Mouse (Mus musculus): ENCODE measurements around the gene Six5. TPM values are rescaled to one million over a fixed set of nuclear protein-coding genes. Genes with fewer than 3 reads are reported as not detected.
A peak's percentile ranks its signal among the peaks of the same experiment; 100 is the strongest.

Six5 gene
- polyA plus RNA-seq, 1 experiment from 2014 or later = 10.5 TPM

DNA sequence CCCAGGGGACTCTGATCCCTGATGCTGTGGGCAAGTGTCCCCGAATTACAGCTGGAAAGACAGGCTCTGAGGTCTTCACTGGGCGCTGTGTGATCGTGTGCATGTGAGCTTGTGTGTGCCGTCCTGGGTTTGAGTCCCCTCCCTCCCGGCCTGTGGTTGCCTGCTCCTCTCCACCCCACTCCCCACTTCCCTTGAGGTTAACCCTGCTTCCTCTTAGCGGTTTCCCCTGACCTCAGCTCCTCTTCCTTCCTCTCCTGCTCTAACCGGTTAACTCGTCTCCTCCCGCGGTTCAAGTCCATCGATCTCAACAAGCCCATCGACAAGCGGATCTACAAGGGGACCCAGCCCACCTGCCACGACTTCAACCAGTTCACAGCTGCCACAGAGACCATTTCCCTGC, 16.6 kb upstream of the Six5 start:
- Histone ChIP-seq H3K4me3 (ENCODE audit: low read depth, low read length) (no peak overlapping the region), H3K9ac (replicated peaks; ENCODE audit: low read length) (no peak overlapping the region), H3K36me3 (replicated peaks; ENCODE audit: control insufficient read depth, insufficient read depth, low read depth, low read length) (peaks cover 29% of the 10 kb centered on the region), H3K4me2 (ENCODE audit: low read depth, low read length) (peak overlapping the region; percentile 74; the same call in 1 of the 2 replicates), H3K27me3 (ENCODE audit: control insufficient read depth, insufficient read depth, low read length) (no peaks in the 10 kb centered on the region), H3K4me1 (ENCODE audit: control insufficient read depth, insufficient read depth, low read length) (no peaks in the 10 kb centered on the region; the same call in 1 of the 2 replicates), H3K9me3 (replicated peaks; ENCODE audit: control insufficient read depth, low read length) (no peaks in the 10 kb centered on the region), H3K27ac (replicated peaks; ENCODE audit: low read depth, low read length) (no peak overlapping the region)
- 69% methylated on average over 14 of the region's 14 CpGs for WGBS
- DNase-seq (ENCODE audit: low spot score) = no peak
- ATAC-seq (replicated peaks; ENCODE audit: insufficient number of reproducible peaks, low FRiP score, low TSS enrichment, low read depth) = no peak

DNA sequence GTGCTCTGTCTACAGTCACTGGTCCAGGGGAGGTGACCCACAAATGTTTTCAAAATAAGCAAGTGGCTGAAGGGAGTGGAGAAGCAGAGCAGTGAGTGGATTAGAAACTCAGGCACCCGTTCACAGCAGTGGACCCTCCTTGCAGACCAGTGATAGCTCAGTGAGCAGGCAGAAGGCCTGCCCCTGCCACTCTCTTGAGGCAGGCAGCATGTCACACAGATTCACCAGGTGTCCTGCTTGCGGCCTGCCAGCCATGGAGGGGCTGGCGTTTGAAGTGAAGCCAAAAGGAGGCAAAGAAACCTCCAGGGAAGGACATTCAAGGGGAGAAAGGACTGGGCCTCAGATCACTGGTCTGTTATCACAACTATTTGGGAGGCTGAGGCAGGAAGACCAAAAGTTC, 15.7 kb upstream of the Six5 start:
- 87% methylated on average over 3 of the region's 3 CpGs for WGBS
- Histone ChIP-seq H3K9ac (replicated peaks; ENCODE audit: low read length) (no peak overlapping the region), H3K36me3 (replicated peaks; ENCODE audit: control insufficient read depth, insufficient read depth, low read depth, low read length) (peaks cover 30% of the 10 kb centered on the region), H3K27ac (replicated peaks; ENCODE audit: low read depth, low read length) (no peak overlapping the region), H3K27me3 (ENCODE audit: control insufficient read depth, insufficient read depth, low read length) (no peaks in the 10 kb centered on the region), H3K9me3 (replicated peaks; ENCODE audit: control insufficient read depth, low read length) (no peaks in the 10 kb centered on the region), H3K4me1 (ENCODE audit: control insufficient read depth, insufficient read depth, low read length) (no peaks in the 10 kb centered on the region; the same call in 1 of the 2 replicates), H3K4me2 (ENCODE audit: low read depth, low read length) (no peak overlapping the region), H3K4me3 (ENCODE audit: low read depth, low read length) (no peak overlapping the region)
- ATAC-seq (replicated peaks; ENCODE audit: insufficient number of reproducible peaks, low FRiP score, low TSS enrichment, low read depth) (no peak), DNase-seq (ENCODE audit: low spot score) (no peak)

DNA sequence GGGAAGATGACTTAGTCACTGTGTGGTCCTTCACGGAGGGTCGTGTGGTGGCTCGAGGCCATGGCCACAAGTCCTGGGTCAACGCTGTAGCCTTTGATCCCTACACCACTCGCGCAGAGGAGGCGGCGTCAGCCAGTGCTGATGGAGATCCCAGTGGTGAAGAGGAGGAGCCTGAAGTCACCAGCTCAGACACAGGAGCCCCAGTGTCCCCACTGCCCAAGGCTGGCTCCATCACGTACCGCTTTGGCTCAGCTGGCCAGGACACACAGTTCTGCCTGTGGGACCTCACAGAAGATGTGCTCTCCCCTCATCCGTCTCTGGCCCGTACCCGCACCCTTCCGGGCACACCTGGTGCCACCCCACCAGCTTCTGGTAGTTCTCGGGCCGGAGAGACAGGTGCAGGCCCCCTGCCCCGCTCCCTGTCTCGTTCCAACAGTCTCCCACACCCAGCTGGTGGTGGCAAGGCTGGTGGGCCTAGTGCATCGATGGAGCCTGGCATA, 13.9 kb upstream of the Six5 start:
- no peak for DNase-seq (ENCODE audit: low spot score)
- 81% methylated on average over 19 of the region's 19 CpGs for WGBS
- H3K27ac ChIP-seq (replicated peaks; ENCODE audit: low read depth, low read length) = no peak overlapping the region
- H3K27me3 ChIP-seq (ENCODE audit: control insufficient read depth, insufficient read depth, low read length) = no peaks in the 10 kb centered on the region
- no peaks in the 10 kb centered on the region for H3K9me3 ChIP-seq (replicated peaks; ENCODE audit: control insufficient read depth, low read length)
- H3K4me1 ChIP-seq (ENCODE audit: control insufficient read depth, insufficient read depth, low read length) = peaks cover 5% of the 10 kb centered on the region
- H3K36me3 ChIP-seq (replicated peaks; ENCODE audit: control insufficient read depth, insufficient read depth, low read depth, low read length) = peaks cover 30% of the 10 kb centered on the region
- no peak overlapping the region for H3K4me2 ChIP-seq (ENCODE audit: low read depth, low read length)
- ATAC-seq (replicated peaks; ENCODE audit: insufficient number of reproducible peaks, low FRiP score, low TSS enrichment, low read depth) = no peak
- H3K9ac ChIP-seq (replicated peaks; ENCODE audit: low read length) = no peak overlapping the region
- H3K4me3 ChIP-seq (ENCODE audit: low read depth, low read length) = no peak overlapping the region

DNA sequence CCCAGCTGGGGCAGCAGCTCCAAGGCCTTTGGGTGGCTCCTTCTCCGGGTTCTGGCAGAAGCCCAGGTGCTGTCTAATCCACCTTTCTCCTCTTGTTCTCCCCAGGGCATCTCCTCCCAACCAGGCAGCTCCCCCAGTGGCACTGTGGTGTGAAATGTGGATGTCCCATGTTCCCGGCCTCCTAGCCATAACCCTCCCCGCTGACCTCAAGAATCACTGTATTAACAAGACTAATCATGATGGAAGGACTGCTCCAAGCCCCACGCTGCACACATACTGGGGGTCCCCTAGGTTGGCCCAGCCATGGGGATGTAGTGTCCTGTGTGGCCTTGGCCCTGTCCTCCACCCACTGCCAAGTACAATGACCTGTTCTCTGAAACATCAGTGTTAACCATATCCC, 12.2 kb upstream of the Six5 start:
- no peaks in the 10 kb centered on the region for H3K9me3 ChIP-seq (replicated peaks; ENCODE audit: control insufficient read depth, low read length)
- 79% methylated on average over 4 of the region's 4 CpGs for WGBS
- peaks cover 5% of the 10 kb centered on the region for H3K4me1 ChIP-seq (ENCODE audit: control insufficient read depth, insufficient read depth, low read length)
- DNase-seq (ENCODE audit: low spot score) (no peak), ATAC-seq (replicated peaks; ENCODE audit: insufficient number of reproducible peaks, low FRiP score, low TSS enrichment, low read depth) (no peak)
- H3K36me3 ChIP-seq (replicated peaks; ENCODE audit: control insufficient read depth, insufficient read depth, low read depth, low read length) = peaks cover 30% of the 10 kb centered on the region
- H3K4me2 ChIP-seq (ENCODE audit: low read depth, low read length) = no peak overlapping the region
- H3K27ac ChIP-seq (replicated peaks; ENCODE audit: low read depth, low read length) = no peak overlapping the region
- H3K9ac ChIP-seq (replicated peaks; ENCODE audit: low read length) = no peak overlapping the region
- no peaks in the 10 kb centered on the region for H3K27me3 ChIP-seq (ENCODE audit: control insufficient read depth, insufficient read depth, low read length)
- H3K4me3 ChIP-seq (ENCODE audit: low read depth, low read length) = no peak overlapping the region

DNA sequence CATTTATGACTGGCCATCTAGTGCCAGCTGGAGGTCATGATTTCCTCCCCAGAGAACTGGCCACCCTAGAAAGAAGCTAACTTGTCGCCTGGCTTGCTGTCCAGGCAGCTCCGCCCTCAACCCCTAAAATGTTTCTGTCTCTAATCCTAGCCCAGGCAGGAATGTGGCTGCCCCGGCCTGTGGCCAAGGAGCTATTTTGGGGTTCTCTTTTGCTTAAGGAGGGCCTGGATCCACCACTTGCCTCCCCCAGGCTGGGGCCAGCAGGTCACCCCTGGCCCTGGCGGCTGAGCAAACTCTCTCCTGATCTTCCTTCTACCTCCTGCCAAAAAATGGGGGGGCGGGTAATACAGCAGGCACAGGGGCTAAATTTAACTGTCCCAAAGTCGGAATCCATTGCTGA, 11.3 kb upstream of the Six5 start:
- 55% methylated on average over 6 of the region's 6 CpGs for WGBS
- no peak for DNase-seq (ENCODE audit: low spot score)
- Histone ChIP-seq H3K27me3 (ENCODE audit: control insufficient read depth, insufficient read depth, low read length) (no peaks in the 10 kb centered on the region), H3K4me3 (ENCODE audit: low read depth, low read length) (no peak overlapping the region), H3K4me1 (ENCODE audit: control insufficient read depth, insufficient read depth, low read length) (peaks cover 5% of the 10 kb centered on the region), H3K36me3 (replicated peaks; ENCODE audit: control insufficient read depth, insufficient read depth, low read depth, low read length) (peaks cover 30% of the 10 kb centered on the region), H3K27ac (replicated peaks; ENCODE audit: low read depth, low read length) (no peak overlapping the region), H3K4me2 (ENCODE audit: low read depth, low read length) (no peak overlapping the region), H3K9ac (replicated peaks; ENCODE audit: low read length) (no peak overlapping the region), H3K9me3 (replicated peaks; ENCODE audit: control insufficient read depth, low read length) (no peaks in the 10 kb centered on the region)
- no peak for ATAC-seq (replicated peaks; ENCODE audit: insufficient number of reproducible peaks, low FRiP score, low TSS enrichment, low read depth)

DNA sequence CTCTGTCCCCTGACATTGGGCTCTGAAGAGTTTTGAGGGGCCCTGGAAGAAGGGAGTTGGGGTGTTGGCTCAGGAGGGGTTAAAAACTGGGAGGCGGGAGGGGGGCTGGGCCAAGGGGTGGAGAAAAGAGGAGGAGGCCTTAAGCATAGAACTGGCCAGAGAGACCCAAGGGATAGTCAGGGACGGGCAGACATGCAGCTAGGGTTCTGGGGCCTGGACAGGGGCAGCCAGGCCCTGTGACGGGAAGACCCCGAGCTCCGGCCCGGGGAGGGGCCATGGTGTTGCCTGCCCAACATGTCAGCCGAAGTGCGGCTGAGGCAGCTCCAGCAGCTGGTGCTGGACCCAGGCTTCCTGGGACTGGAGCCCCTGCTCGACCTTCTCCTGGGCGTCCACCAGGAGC, 10.7 kb upstream of the Six5 start, which contains the start of gene Dmpk:
TSS of gene Dmpk (plus strand) at position 149 of the 400 bp plus-strand sequence.
- ATAC-seq (replicated peaks; ENCODE audit: insufficient number of reproducible peaks, low FRiP score, low TSS enrichment, low read depth) (no peak), DNase-seq (ENCODE audit: low spot score) (no peak)
- no peak within 1 kb of the TSS; the same call in 1 of the 2 replicates for H3K9ac ChIP-seq (replicated peaks; ENCODE audit: low read length)
- no peak within 1 kb of the TSS for H3K4me2 ChIP-seq (ENCODE audit: low read depth, low read length)
- H3K9me3 ChIP-seq (replicated peaks; ENCODE audit: control insufficient read depth, low read length) = no peaks in the 10 kb centered on the region
- WGBS = 44% methylated on average over 10 of the region's 10 CpGs
- H3K4me3 ChIP-seq (ENCODE audit: low read depth, low read length) = no peak within 1 kb of the TSS
- peaks cover 5% of the 10 kb centered on the region for H3K4me1 ChIP-seq (ENCODE audit: control insufficient read depth, insufficient read depth, low read length)
- H3K27me3 ChIP-seq (ENCODE audit: control insufficient read depth, insufficient read depth, low read length) = no peaks in the 10 kb centered on the region
- H3K36me3 ChIP-seq (replicated peaks; ENCODE audit: control insufficient read depth, insufficient read depth, low read depth, low read length) = peaks cover 30% of the 10 kb centered on the region
- H3K27ac ChIP-seq (replicated peaks; ENCODE audit: low read depth, low read length) = no peak within 1 kb of the TSS

DNA sequence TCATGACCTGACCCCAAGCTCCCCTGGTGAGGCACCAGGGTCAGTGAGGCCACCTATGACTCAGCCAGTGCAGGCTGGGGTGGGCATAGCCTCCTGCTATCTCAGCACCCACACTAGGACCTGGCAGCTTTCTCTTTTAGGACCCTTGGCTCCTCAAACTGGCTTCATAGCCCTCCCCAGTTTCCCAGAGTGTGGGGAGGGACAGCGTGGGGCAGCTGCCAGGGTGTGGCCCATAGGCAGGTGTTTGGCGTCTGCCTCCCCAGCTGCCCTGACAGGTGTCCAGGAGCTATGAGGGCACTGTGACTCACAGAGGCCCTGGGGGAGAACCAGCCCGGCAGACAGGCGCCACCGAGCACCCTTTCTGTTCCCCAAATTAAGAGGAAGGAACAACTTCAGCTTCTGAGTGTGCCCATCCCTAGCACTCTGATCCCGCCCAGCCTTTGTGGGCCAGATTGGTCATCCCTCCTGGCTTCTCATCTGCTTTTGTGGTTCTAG, 10.1 kb upstream of the Six5 start:
- no peak for ATAC-seq (replicated peaks; ENCODE audit: insufficient number of reproducible peaks, low FRiP score, low TSS enrichment, low read depth)
- no peak overlapping the region for H3K9ac ChIP-seq (replicated peaks; ENCODE audit: low read length)
- no peak overlapping the region for H3K4me3 ChIP-seq (ENCODE audit: low read depth, low read length)
- 78% methylated on average over 6 of the region's 6 CpGs for WGBS
- H3K9me3 ChIP-seq (replicated peaks; ENCODE audit: control insufficient read depth, low read length) = no peaks in the 10 kb centered on the region
- no peak for DNase-seq (ENCODE audit: low spot score)
- H3K27ac ChIP-seq (replicated peaks; ENCODE audit: low read depth, low read length) = no peak overlapping the region
- no peak overlapping the region for H3K4me2 ChIP-seq (ENCODE audit: low read depth, low read length)
- H3K4me1 ChIP-seq (ENCODE audit: control insufficient read depth, insufficient read depth, low read length) = peaks cover 5% of the 10 kb centered on the region
- H3K36me3 ChIP-seq (replicated peaks; ENCODE audit: control insufficient read depth, insufficient read depth, low read depth, low read length) = peaks cover 30% of the 10 kb centered on the region
- no peaks in the 10 kb centered on the region for H3K27me3 ChIP-seq (ENCODE audit: control insufficient read depth, insufficient read depth, low read length)

DNA sequence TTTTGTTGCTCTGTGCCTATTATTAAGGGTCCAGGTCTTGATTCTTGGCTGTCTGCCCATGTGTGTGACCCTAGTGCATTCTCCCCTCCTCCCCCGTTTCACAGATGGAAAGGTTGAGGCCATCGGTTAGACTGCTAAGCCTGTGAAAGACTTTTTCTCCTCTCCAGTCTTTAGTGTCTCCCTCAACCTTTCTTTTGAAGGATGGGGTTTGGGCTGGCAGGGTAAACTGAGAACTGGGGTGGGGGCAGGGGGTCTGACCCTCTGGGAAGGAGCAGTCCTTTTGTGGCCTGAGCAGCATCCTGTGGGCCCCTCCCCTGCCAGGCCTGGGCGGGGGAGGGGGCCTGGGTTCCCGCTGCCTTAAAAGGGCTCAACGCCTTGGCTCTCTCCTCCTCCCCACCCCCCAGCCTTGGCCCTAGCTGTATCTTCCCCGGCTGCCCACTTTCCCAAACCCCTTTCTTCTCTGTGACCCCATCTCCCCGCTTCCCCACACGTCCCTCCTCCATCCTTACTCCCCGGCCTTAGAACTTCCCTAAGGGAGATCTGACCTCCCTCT, 9.4 kb upstream of the Six5 start:
- WGBS = 17% methylated on average over 9 of the region's 9 CpGs
- Histone ChIP-seq H3K36me3 (replicated peaks; ENCODE audit: control insufficient read depth, insufficient read depth, low read depth, low read length) (peaks cover 26% of the 10 kb centered on the region), H3K27ac (replicated peaks; ENCODE audit: low read depth, low read length) (0 out of 2 replicates have a peak overlapping the region, but pooled peaks have one; percentile 41), H3K9ac (replicated peaks; ENCODE audit: low read length) (no peak overlapping the region), H3K27me3 (ENCODE audit: control insufficient read depth, insufficient read depth, low read length) (no peaks in the 10 kb centered on the region), H3K9me3 (replicated peaks; ENCODE audit: control insufficient read depth, low read length) (no peaks in the 10 kb centered on the region), H3K4me1 (ENCODE audit: control insufficient read depth, insufficient read depth, low read length) (peaks cover 5% of the 10 kb centered on the region), H3K4me3 (ENCODE audit: low read depth, low read length) (no peak overlapping the region), H3K4me2 (ENCODE audit: low read depth, low read length) (no peak overlapping the region; the same call in 1 of the 2 replicates)
- ATAC-seq (replicated peaks; ENCODE audit: insufficient number of reproducible peaks, low FRiP score, low TSS enrichment, low read depth) = no peak
- no peak for DNase-seq (ENCODE audit: low spot score)

All from embryonic facial prominence, embryonic 11.5 days (tissue).